Mouse (Mus musculus) c-Kit-negative CD71-positive TER-119-positive erythroid progenitor cells, embryonic 14.5 days (primary cell): ENCODE data around the gene Rftn2.

Source experiments
- DNase-seq: peaks from one replicate; pipeline ENCODE4 v3.0.0-alpha.2; 2013; ENCODE audit warnings: low read depth, low spot score

The Rftn2 gene

GRCm38 (mm10) chr1:55226011-55226857, at the start of gene Rftn2:
Gene Rftn2, minus strand, starts transcription at chr1:55226782.
- DNase-seq: no peak

- DNase-seq: no peak
These were observed 38.9 kb upstream of the Rftn2 start for GRCm38 (mm10) chr1:55265447-55265846.

- no peak for DNase-seq
These were observed 37.8 kb upstream of the Rftn2 start for GRCm38 (mm10) chr1:55264385-55264784.

- DNase-seq: no peak
These were observed 19.8 kb upstream of the Rftn2 start for GRCm38 (mm10) chr1:55246374-55246773.

- peak; percentile 75 for DNase-seq
These were observed 12.7 kb upstream of the Rftn2 start for GRCm38 (mm10) chr1:55239237-55239636.

GRCm38 (mm10) chr1:55238496-55238895, 11.9 kb upstream of the Rftn2 start:
- peak; percentile 8 for DNase-seq

- DNase-seq: peak; percentile 17
These were observed 11.1 kb upstream of the Rftn2 start for GRCm38 (mm10) chr1:55237643-55238161.

GRCm38 (mm10) chr1:55236890-55237642, 10.5 kb upstream of the Rftn2 start, which contains the start of gene Mars2:
Gene Mars2, plus strand, starts transcription at chr1:55237177.
- DNase-seq: peak; percentile 88

GRCm38 (mm10) chr1:55236487-55236886, 9.9 kb upstream of the Rftn2 start:
- DNase-seq: no peak

GRCm38 (mm10) chr1:55234910-55235520, 8.4 kb upstream of the Rftn2 start:
- DNase-seq: no peak

GRCm38 (mm10) chr1:55228256-55228884, 1.8 kb upstream of the Rftn2 start:
- no peak for DNase-seq

GRCm38 (mm10) chr1:55227376-55227775, 794 bp upstream of the Rftn2 start:
- no peak for DNase-seq

GRCm38 (mm10) chr1:55225398-55225797, 1.2 kb downstream of the Rftn2 start:
- DNase-seq: no peak

GRCm38 (mm10) chr1:55224111-55224510, 2.5 kb downstream of the Rftn2 start:
- no peak for DNase-seq

GRCm38 (mm10) chr1:55223026-55223425, 3.6 kb downstream of the Rftn2 start:
- no peak for DNase-seq

- no peak for DNase-seq
These were observed 5.2 kb downstream of the Rftn2 start for GRCm38 (mm10) chr1:55221352-55221751.

- no peak for DNase-seq
These were observed 9.4 kb downstream of the Rftn2 start for GRCm38 (mm10) chr1:55217191-55217590.

- no peak for DNase-seq
These were observed 11.3 kb downstream of the Rftn2 start for GRCm38 (mm10) chr1:55215185-55215813.

GRCm38 (mm10) chr1:55213936-55214335, 12.6 kb downstream of the Rftn2 start:
- DNase-seq: no peak

- no peak for DNase-seq
These were observed 13.1 kb downstream of the Rftn2 start for GRCm38 (mm10) chr1:55213475-55213874.

- no peak for DNase-seq
These were observed 13.8 kb downstream of the Rftn2 start for GRCm38 (mm10) chr1:55212771-55213170.
